Comparison of ENCODE assay signal across 8 mouse cellular contexts in the genomic region with DNA sequence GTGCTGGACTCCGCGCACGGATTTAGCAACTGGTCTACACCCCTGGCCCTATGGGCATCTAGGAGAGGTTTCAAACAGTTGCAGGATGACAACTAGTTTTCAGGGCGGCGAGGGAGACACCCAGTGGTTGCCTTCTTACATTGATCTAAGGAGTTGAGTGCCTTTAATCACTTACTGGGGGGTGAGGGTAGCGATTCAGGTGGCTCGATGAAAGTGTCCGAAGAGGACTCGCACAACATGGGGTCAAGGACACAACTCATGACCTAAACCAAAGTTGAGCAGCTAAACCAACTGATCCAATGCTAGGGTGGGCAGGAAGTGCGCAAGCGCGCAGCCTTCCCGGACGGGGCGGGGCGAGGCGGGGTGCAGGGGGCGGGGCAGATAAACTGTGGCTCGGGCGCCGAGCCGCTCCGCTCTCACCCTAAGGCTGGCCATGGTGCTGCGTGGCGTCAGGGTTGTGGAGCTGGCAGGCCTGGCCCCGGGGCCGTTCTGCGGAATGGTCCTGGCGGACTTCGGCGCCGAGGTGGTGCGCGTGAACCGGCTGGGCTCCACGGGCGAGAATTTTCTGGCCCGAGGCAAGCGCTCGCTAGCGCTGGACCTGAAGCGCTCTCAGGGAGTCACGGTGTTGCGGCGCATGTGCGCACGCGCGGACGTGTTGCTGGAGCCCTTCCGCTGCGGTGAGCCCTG. TPM values are rescaled to one million over a fixed set of nuclear protein-coding genes. Genes with fewer than 3 reads are reported as not detected.
DNase-seq lines count a peak whose midpoint lies in the region; ATAC-seq and TF ChIP-seq lines count a peak whose summit lies in the region.

A gene (plus strand): TSS at position 380 of the 687 bp plus-strand sequence.

- H3K79me3 ChIP-seq in C2C12 (ENCODE audit: low read depth): no peaks in the 10 kb centered on the region

- under 1% methylated on average over 52 of the region's 52 CpGs for WGBS in heart, embryonic 13.5 days
- WGBS in liver, embryonic 12.5 days (ENCODE audit: insufficient replicate concordance): under 1% methylated on average over 52 of the region's 52 CpGs
- under 1% methylated on average over 50 of the region's 52 CpGs for WGBS in stomach, embryonic 15.5 days

- DNase-seq in fat pad, adult 2 months (ENCODE audit: extremely low read depth, low read depth, low spot score): peak; percentile 21
- DNase-seq in kidney, postnatal 10 days: peak; percentile 95
- DNase-seq in natural killer cell, adult 2 months (ENCODE audit: low spot score in 2 of 2): peak; percentile 85 to 87

- no peaks in the 10 kb centered on the region for H3K27me3 ChIP-seq in C2C12 (ENCODE audit: control insufficient read depth, insufficient read depth, insufficient read length)
- H3K27me3 ChIP-seq in heart, embryonic 13.5 days (replicated peaks): no peaks in the 10 kb centered on the region
- no peaks in the 10 kb centered on the region for H3K27me3 ChIP-seq in liver, embryonic 12.5 days (replicated peaks)
- no peaks in the 10 kb centered on the region for H3K27me3 ChIP-seq in stomach, embryonic 15.5 days (replicated peaks)

- TF ChIP-seq CTCF in C2C12 (IDR thresholded peaks at IDR 0.05; ENCODE audit: control insufficient read depth, insufficient read depth, insufficient read length): no peak

- no peaks in the 10 kb centered on the region for H3K9me3 ChIP-seq in heart, embryonic 13.5 days
- no peaks in the 10 kb centered on the region for H3K9me3 ChIP-seq in liver, embryonic 12.5 days (replicated peaks)
- no peaks in the 10 kb centered on the region for H3K9me3 ChIP-seq in stomach, embryonic 15.5 days

- H3K4me1 ChIP-seq in brown adipose tissue, adult 24 weeks (ENCODE audit: control insufficient read depth, insufficient read depth, insufficient read length, low read length): no peaks in the 10 kb centered on the region
- H3K4me1 ChIP-seq in heart, embryonic 13.5 days: peaks cover 11% of the 10 kb centered on the region
- peaks cover 17% of the 10 kb centered on the region for H3K4me1 ChIP-seq in liver, embryonic 12.5 days
- 0 out of 2 replicates have a peak, but pooled peaks cover 4% of the 10 kb centered on the region for H3K4me1 ChIP-seq in stomach, embryonic 15.5 days

- ATAC-seq in heart, embryonic 13.5 days (ENCODE audit: extremely low read depth, insufficient number of reproducible peaks, low FRiP score, low TSS enrichment): peak; percentile 93
- peak; percentile 99 for ATAC-seq in liver, embryonic 12.5 days
- ATAC-seq in stomach, embryonic 15.5 days (ENCODE audit: insufficient read depth, low FRiP score, low read depth): peak; percentile 97

- peak within 1 kb of the TSS; percentile 73 for H3ac ChIP-seq in C2C12 (ENCODE audit: control insufficient read depth, insufficient read length, low read depth)

- H3K4me2 ChIP-seq in heart, embryonic 13.5 days: peak within 1 kb of the TSS; percentile 75
- peak within 1 kb of the TSS; percentile 82 for H3K4me2 ChIP-seq in liver, embryonic 12.5 days
- peak within 1 kb of the TSS; percentile 62 for H3K4me2 ChIP-seq in stomach, embryonic 15.5 days

- H3K36me3 ChIP-seq in C2C12 (ENCODE audit: control insufficient read depth, insufficient read depth): no peaks in the 10 kb centered on the region
- peaks cover 10% of the 10 kb centered on the region; the same call in 1 of the 2 replicates for H3K36me3 ChIP-seq in heart, embryonic 13.5 days
- H3K36me3 ChIP-seq in liver, embryonic 12.5 days: no peaks in the 10 kb centered on the region; the same call in 1 of the 2 replicates
- no peaks in the 10 kb centered on the region for H3K36me3 ChIP-seq in stomach, embryonic 15.5 days

- peak within 1 kb of the TSS; percentile 96 for H3K27ac ChIP-seq in brown adipose tissue, adult 24 weeks (replicated peaks; ENCODE audit: low read depth, low read length)
- H3K27ac ChIP-seq in heart, embryonic 13.5 days (replicated peaks): peak within 1 kb of the TSS; percentile 94
- H3K27ac ChIP-seq in liver, embryonic 12.5 days: peak within 1 kb of the TSS; percentile 76
- H3K27ac ChIP-seq in stomach, embryonic 15.5 days: peak within 1 kb of the TSS; percentile 90

- peak within 1 kb of the TSS; percentile 58 for H3K4me3 ChIP-seq in C2C12 (ENCODE audit: insufficient read depth, poor library complexity, severe bottlenecking)
- H3K4me3 ChIP-seq in brown adipose tissue, adult 24 weeks (ENCODE audit: insufficient read depth, low read depth, low read length): peak within 1 kb of the TSS; percentile 74
- H3K4me3 ChIP-seq in heart, embryonic 13.5 days: peak within 1 kb of the TSS; percentile 82
- H3K4me3 ChIP-seq in liver, embryonic 12.5 days: peak within 1 kb of the TSS; percentile 72
- peak within 1 kb of the TSS; percentile 63 for H3K4me3 ChIP-seq in stomach, embryonic 15.5 days (replicated peaks)

- peak within 1 kb of the TSS; percentile 90 for H3K9ac ChIP-seq in heart, embryonic 13.5 days
- peak within 1 kb of the TSS; percentile 77 for H3K9ac ChIP-seq in liver, embryonic 12.5 days
- H3K9ac ChIP-seq in stomach, embryonic 15.5 days: peak within 1 kb of the TSS; percentile 63; the same call in 1 of the 2 replicates

- no peaks in the 10 kb centered on the region for H3K79me2 ChIP-seq in C2C12 (ENCODE audit: control insufficient read depth, insufficient read depth)

TF ChIP-seq in C2C12, 6 proteins besides CTCF, POLR2A, EP300 and RAD21:
- TF ChIP-seq MAX (IDR thresholded peaks at IDR 0.05): peak; percentile 35
- TF ChIP-seq MYOG (IDR thresholded peaks at IDR 0.05; ENCODE audit: control insufficient read depth, extremely low read depth, insufficient read length): no peak
TF ChIP-seq in C2C12: peak in this region for 1.

RNA-seq across cellular contexts. Expression of the gene that starts here (rescaled TPM):
- polyA plus RNA-seq in C2C12 (2012; fragmentation: generic; extraction: Trizol): 19.7 TPM
- polyA plus RNA-seq in brown adipose tissue, adult 24 weeks (2012; ENCODE audit: insufficient read depth, insufficient read length, missing spikeins): 29.9 and 30.8 TPM in 2 replicates
- polyA plus RNA-seq in heart, embryonic 13.5 days (2015; fragmentation: Nextera tagmentation; extraction: Ambion mirVana): 12.1 and 14.6 TPM in 2 replicates
- polyA plus RNA-seq in liver, embryonic 12.5 days (2016; fragmentation: Nextera tagmentation; extraction: Ambion mirVana): 10.7 and 13.7 TPM in 2 replicates
- polyA plus RNA-seq in stomach, embryonic 15.5 days (2015; fragmentation: Nextera tagmentation; extraction: Ambion mirVana): 15.4 and 21.6 TPM in 2 replicates

Comparison
In these comparisons a context has a peak if more than half of its experiments do, and no peak if none do; other contexts are left out.
1. Peak in every context shown above with its lines: DNase-seq, ATAC-seq, H3K4me3 ChIP-seq and H3K27ac ChIP-seq.
2. DNase-seq: peak in every context shown above with its lines; median percentile 95 in kidney, postnatal 10 days; 86 in natural killer cell, adult 2 months; 21 in fat pad, adult 2 months.